Mouse (Mus musculus) cerebellum, postnatal 10 days (tissue): Measurements from ENCODE around the gene Trp53inp2.

Source experiments
- DNase-seq, 2 experiments: peaks; one replicate each; pipeline ENCODE4 v3.0.0; 2021; ENCODE audit warnings: mixed read lengths in 2 of 2

Trp53inp2 gene

DNA sequence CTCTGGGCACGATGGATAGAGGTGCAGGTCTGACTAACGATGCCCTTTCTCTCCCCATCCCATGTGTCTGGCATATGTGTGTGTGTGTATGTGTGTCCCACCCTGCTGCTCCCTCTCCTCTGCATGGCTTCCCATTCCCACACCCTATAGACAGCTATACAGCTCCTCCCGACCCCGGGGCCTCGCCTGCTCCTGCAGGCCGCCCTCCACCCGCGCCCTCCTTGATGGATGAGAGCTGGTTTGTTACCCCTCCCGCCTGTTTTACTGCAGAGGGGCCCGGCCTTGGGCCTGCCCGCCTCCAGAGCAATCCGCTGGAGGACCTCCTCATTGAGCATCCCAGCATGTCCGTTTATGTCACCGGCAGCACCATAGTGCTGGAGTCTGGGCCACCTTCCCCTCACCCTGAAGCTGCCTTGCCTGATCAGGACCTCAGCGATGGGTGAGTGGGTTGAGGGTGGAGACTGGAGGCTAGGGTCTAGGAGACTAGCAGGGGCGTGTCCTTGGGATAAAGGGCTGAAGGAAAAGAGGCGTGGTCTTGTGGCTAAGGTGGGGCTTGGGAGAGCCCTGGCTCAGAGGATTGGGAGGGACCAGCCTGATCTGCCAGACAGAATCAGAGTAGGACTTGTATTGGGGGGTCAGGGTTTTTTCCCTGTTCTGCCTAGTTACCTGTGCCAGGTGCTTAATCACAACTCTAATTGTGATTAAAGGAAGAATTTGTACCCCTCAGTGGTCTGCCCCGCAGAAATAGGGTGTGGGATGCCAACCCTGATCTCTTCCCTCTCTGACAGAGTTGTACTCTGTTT lies 5.1 kb downstream of the Trp53inp2 start:
- peak; percentile 22 for DNase-seq

DNA sequence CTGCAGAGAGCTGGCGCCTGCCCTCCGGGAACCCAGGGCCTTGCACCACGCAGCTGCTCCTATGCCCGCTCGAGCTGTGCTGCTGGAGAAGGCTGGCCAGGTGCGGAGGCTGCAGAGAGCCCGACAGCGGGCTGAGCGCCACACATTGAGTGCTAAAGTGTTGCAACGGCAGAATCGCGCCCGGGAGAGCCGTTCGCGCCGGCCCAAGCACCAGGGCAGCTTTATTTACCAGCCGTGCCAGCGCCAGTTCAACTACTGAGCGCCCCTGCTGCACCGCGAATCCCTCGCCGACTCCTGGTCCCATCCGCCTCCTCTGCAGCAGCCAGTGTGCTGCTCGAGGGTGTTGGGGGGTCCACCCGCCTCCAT lies 5.7 kb downstream of the Trp53inp2 start:
- peak; percentile 28 to 38 for DNase-seq

DNA sequence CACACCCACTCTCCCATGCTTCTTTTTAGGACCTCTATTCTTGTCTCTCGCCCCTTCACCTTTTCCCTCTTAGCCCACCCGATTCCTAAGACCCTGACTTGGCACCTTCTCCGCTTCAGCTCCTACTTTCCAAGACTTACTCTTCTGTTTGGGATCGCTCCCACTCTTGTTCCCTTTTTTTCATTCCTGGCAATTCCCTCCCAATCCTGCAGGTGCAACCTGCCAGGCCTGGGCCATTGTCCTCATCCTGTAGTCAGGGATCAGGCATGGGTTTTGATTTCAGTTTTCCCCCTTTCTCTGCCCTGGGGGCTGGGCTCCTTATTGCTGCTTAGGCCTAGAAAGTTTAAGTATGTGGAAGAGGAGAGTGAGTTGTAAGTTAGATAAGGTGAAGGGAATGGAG lies 6.2 kb downstream of the Trp53inp2 start:
- DNase-seq, result peak in 1 of 2 experiments; percentile 23

DNA sequence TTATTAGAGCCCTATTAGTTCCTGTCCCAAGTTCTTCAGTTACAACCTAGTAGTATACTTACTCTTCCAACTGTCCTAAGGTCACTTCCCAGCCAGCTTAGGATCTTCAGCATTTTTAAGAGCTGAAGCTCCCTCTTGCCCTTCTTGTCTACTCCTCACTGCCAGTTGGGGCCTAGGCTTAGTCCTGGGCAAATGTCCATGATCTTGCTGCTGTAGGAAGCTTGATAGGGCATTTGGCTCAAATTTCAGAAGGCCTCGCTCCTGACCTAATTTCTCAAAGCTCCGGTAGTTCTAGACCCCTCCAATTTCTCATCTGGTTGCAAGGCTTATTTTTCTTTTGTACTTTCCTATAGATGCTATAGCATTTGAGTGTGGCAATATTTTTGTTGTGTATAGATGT lies 7.7 kb downstream of the Trp53inp2 start:
- peak; percentile 23 to 31 for DNase-seq

DNA sequence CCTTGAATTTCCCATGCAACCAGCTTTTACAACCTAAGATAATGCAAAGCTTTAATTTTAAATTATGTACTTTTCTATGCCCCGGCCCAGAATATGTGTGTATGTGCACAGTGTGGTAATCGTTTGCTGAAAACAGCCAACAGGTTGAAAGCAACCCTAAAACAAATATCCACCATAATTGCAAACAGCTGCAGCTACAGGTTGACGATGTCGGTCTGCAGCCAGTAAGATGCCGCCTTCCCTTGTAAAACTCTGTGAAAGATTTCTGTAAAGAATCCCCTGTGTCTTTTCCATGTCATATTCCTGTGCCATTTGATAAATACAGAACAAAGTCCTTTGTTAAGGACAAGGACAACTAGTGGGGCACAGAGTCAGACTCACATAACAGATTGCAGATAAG lies 13.7 kb downstream of the Trp53inp2 start:
- DNase-seq, result no peak

DNA sequence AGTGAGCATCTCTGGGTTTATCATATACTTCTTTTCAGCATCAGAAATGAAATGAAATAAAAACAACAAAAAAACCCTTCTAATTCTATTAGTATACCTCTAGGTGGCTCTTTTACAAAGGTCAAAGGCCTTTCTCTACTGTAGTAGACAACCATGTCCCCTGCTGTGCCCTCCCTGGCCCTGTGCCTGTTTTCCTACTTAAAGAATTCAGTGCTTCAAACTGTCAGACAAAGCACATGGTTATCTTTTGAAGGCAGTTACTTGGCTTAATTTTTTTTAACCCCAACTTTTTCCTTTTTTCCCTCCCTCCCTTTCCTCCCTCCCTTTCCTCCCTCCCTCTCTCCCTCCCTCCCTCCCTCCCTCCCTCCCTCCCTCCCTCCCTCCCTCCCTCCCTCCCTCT lies 19.4 kb downstream of the Trp53inp2 start:
- peak; percentile 69 to 76 for DNase-seq

DNA sequence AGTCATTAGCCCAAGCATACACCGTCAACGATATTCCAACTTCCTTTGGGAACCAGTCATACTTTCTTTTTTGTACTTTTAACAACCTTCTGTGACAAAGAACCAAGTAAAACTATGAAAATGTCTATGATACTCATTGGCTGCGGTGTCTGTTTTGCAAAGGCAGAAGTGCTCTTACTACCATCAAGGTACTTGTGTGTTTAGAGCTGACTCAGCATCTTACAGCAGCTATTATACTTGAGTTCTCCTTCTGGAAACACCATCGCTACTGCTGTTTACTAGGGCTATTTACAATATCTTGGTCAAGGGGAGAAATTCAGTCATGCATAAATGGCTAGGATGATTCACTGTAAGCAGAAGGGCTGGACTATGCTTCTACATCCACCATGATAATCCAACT lies 21.1 kb downstream of the Trp53inp2 start:
- DNase-seq, result no peak

DNA sequence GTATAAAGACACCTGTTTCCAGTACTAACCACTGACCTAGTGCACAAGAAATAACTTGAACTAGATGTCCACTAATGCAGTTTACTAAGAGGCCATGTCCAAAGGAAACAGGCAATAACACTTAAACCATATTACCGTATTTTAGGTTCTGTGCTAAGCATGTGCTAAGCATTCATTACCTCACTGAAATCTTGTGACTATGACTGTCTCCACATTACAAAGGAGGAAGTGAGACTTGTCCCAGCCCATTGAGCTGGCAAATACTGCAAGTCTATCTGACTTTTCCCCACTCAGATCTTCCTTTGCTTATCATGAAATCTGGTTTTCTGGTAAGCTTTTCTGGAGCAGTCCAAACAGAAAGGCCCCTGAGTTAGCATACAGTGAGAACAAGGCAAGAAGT lies 23.8 kb downstream of the Trp53inp2 start:
- no peak for DNase-seq

DNA sequence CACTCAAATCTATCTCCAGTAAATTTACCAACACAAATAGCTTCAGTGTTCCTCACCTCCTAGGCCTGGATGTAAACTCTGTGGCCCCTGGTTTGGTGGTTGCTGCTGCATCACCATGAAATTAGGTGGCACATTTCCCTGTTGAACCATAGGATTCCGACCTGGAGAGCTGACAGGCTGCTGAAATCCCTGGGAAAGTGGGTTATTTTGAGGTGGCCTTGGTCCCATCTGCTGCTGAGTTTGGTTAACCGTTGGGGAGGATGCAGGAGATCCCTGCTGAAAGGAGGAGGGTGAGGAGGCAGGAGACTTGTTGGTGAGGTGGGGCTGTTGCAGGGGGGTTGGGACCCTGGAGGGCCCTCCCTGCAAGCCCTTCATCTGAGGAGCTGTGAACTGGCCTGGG lies 40.1 kb downstream of the Trp53inp2 start:
- no peak for DNase-seq

DNA sequence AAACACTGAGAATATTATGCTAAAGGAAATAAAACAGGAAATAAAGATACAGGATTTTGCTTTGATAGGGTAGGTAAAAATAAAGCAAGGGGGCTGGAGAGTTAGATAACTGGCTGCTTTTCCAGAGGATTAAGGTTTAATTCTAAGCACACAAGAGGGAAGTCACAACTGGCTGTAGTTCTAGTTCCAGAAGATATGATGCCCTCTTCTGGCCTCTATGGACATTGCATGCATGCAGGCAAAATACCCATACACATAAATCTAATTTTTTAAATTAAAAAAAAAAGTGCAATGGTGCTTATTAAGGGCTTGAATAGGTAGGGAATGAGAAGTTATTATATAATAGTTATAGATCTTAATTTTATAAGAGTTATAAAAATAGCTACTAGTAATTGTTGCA lies 55.6 kb downstream of the Trp53inp2 start:
- DNase-seq, result peak; percentile 32 to 34
